13 mouse cellular contexts compared by ENCODE assay signal in genomic region chr10:53419139-53419935, GRCm38 (mm10).
"Had no signal": no experiment of that assay in that cellular context is flagged by ENCODE, and none has a peak within 500 bp of the region (broad histone marks: within the 10 kb centered on the region; RNA-seq: fewer than 3 reads in every experiment).

No protein-coding gene starts in this region.

- H3K27me3 ChIP-seq: liver, embryonic 13.5 days; lung, embryonic 15.5 days; midbrain, embryonic 15.5 days; neural tube, embryonic 12.5 days had no signal

- H3K4me3 ChIP-seq: liver, embryonic 13.5 days; lung, embryonic 15.5 days; midbrain, embryonic 15.5 days; neural tube, embryonic 12.5 days had no signal

- ATAC-seq: liver, postnatal 0 days; midbrain, embryonic 15.5 days had no signal

- H3K36me3 ChIP-seq: liver, embryonic 13.5 days; lung, embryonic 15.5 days; midbrain, embryonic 15.5 days; neural tube, embryonic 12.5 days had no signal

- H3K4me2 ChIP-seq: liver, embryonic 13.5 days; lung, embryonic 15.5 days; midbrain, embryonic 11.5 days; midbrain, embryonic 15.5 days; neural tube, embryonic 12.5 days had no signal

- H3K9me3 ChIP-seq: liver, embryonic 13.5 days; lung, embryonic 15.5 days; midbrain, embryonic 15.5 days; neural tube, embryonic 12.5 days had no signal

- H3K27ac ChIP-seq: liver, embryonic 13.5 days; lung, embryonic 15.5 days; midbrain, embryonic 15.5 days; neural tube, embryonic 12.5 days; stomach, postnatal 0 days had no signal

- DNase-seq: kidney, adult 18-20 months; kidney, postnatal 10 days; layer of hippocampus, postnatal 36 days; liver; liver, embryonic 13.5 days; liver, postnatal 0 days; thymus, adult 18-20 months; thymus, postnatal 14 days had no signal

- H3K9ac ChIP-seq: liver, embryonic 13.5 days; liver, postnatal 0 days; lung, embryonic 15.5 days; midbrain, embryonic 15.5 days; neural tube, embryonic 12.5 days had no signal
